Mouse (Mus musculus) MEL (cell line): ENCODE data around the gene Amotl1. TPM values are rescaled to one million over a fixed set of nuclear protein-coding genes. Genes with fewer than 3 reads are reported as not detected.

ENCODE experiments used
- DNase-seq: peaks from one replicate; pipeline ENCODE4 v3.0.0; 2011; ENCODE audit warnings: low read depth, low spot score
- H3K27ac ChIP-seq: 2 replicates; pipeline ENCODE4 v1.5.1; 2012; ENCODE audit warnings: low read depth, mild to moderate bottlenecking, control low read depth, low read length, moderate library complexity; ENCODE audit not compliant: control insufficient read depth
- H3K27me3 ChIP-seq, 2 experiments: fragments of 150-350 bp in 1 of 2; sonication (generic) in 1 of 2; 2 replicates each; pipeline ENCODE4 v1.6.1; 2012; ENCODE audit warnings: low read length in 2 of 2, mild to moderate bottlenecking in 2 of 2, improper control_type of control experiment in 1 of 2, moderate library complexity in 1 of 2; ENCODE audit not compliant: insufficient read depth in 2 of 2, control insufficient read depth in 1 of 2
- H3K36me3 ChIP-seq, 2 experiments: 2 replicates each; pipeline ENCODE4 v1.6.1; 2012 to 2014; ENCODE audit warnings: low read length in 2 of 2, improper control_type of control experiment in 1 of 2, inconsistent platforms in 1 of 2, mild to moderate bottlenecking in 1 of 2; ENCODE audit not compliant: insufficient read depth in 2 of 2, control insufficient read depth in 1 of 2
- H3K4me1 ChIP-seq, 2 experiments: fragments of 150-350 bp in 1 of 2; sonication (generic) in 1 of 2; 2 replicates each; pipeline ENCODE4 v1.6.1; 2012; ENCODE audit warnings: low read length in 2 of 2, improper control_type of control experiment in 1 of 2, mild to moderate bottlenecking in 1 of 2; ENCODE audit not compliant: insufficient read depth in 2 of 2, control insufficient read depth in 1 of 2
- H3K4me3 ChIP-seq, 2 experiments: fragments of 150-350 bp in 1 of 2; sonication (generic) in 1 of 2; 2 replicates each; pipeline ENCODE4 v1.5.1; 2012; ENCODE audit warnings: low read depth in 2 of 2, low read length in 2 of 2, mild to moderate bottlenecking in 2 of 2, moderate library complexity in 2 of 2, control low read depth in 1 of 2, improper control_type of control experiment in 1 of 2; ENCODE audit not compliant: control insufficient read depth in 1 of 2, insufficient read depth in 1 of 2
- H3K79me2 ChIP-seq: 2 replicates; pipeline ENCODE4 v1.6.1; 2012; ENCODE audit warnings: mild to moderate bottlenecking, low read length, moderate library complexity; ENCODE audit not compliant: control insufficient read depth, poor library complexity, insufficient read depth
- H3K9ac ChIP-seq: 2 replicates; pipeline ENCODE4 v1.6.1; 2012; ENCODE audit warnings: low read depth, mild to moderate bottlenecking, control low read depth, low read length, moderate library complexity; ENCODE audit not compliant: control insufficient read depth, poor library complexity, severe bottlenecking
- H3K9me3 ChIP-seq: fragments of 150-350 bp; sonication (generic); replicated peaks from 2 replicates; pipeline ENCODE4 v1.6.1; 2012; ENCODE audit warnings: mild to moderate bottlenecking, low read length, improper control_type of control experiment, moderate library complexity; ENCODE audit not compliant: insufficient read depth
- CHD2 ChIP-seq: IDR thresholded peaks from 2 replicates; pipeline ENCODE4 v1.6.1; 2011; ENCODE audit warnings: low read length, improper control_type of control experiment
- CTCF ChIP-seq, 3 experiments: IDR thresholded peaks in 2 of 3; conservative IDR thresholded peaks in 1 of 3; 2 replicates each; pipeline ENCODE4 v1.5.1; 2011 to 2012; ENCODE audit warnings: low read length in 3 of 3, low read depth in 2 of 3, mild to moderate bottlenecking in 2 of 3, improper control_type of control experiment in 1 of 3, inconsistent platforms in 1 of 3, mixed read lengths in 1 of 3, moderate library complexity in 1 of 3; ENCODE audit not compliant: control insufficient read depth in 1 of 3, insufficient read depth in 1 of 3, poor library complexity in 1 of 3, severe bottlenecking in 1 of 3
- ELF1 ChIP-seq: IDR thresholded peaks from 2 replicates; pipeline ENCODE4 v1.6.1; 2014; ENCODE audit warnings: low read depth, mild to moderate bottlenecking, inconsistent platforms, low read length, improper control_type of control experiment, moderate library complexity
- EP300 ChIP-seq, 2 experiments: IDR thresholded peaks; 2 replicates each; pipeline ENCODE4 v1.6.1; 2011; ENCODE audit warnings: improper control_type of control experiment in 2 of 2, low read length in 2 of 2, low read depth in 1 of 2, mild to moderate bottlenecking in 1 of 2
- GABPA ChIP-seq: IDR thresholded peaks from 2 replicates; pipeline ENCODE4 v1.6.1; 2012; ENCODE audit warnings: low read depth, mild to moderate bottlenecking, inconsistent platforms, low read length, improper control_type of control experiment, moderate library complexity
- KAT2A ChIP-seq: conservative IDR thresholded peaks from 2 replicates; pipeline ENCODE4 v1.6.1; 2012; ENCODE audit warnings: low read depth, low read length, improper control_type of control experiment, inconsistent platforms
- MAZ ChIP-seq: IDR thresholded peaks from 2 replicates; pipeline ENCODE4 v1.6.1; 2012; ENCODE audit warnings: low read depth, mild to moderate bottlenecking, inconsistent platforms, low read length, improper control_type of control experiment
- MEF2A ChIP-seq: IDR thresholded peaks from 2 replicates; pipeline ENCODE4 v1.6.1; 2014; ENCODE audit warnings: low read depth, mild to moderate bottlenecking, inconsistent platforms, low read length, improper control_type of control experiment; ENCODE audit not compliant: poor library complexity, insufficient replicate concordance, severe bottlenecking; ENCODE audit errors: extremely low read depth
- MYC ChIP-seq: IDR thresholded peaks from 2 replicates; pipeline ENCODE4 v1.6.1; 2011; ENCODE audit warnings: low read depth, mild to moderate bottlenecking, low read length, improper control_type of control experiment, moderate library complexity
- POLR2A ChIP-seq, 2 experiments: IDR thresholded peaks; 2 replicates each; pipeline ENCODE4 v1.6.1; 2011 to 2012; ENCODE audit warnings: low read length in 2 of 2, mild to moderate bottlenecking in 2 of 2, control low read depth in 1 of 2, improper control_type of control experiment in 1 of 2, low read depth in 1 of 2, moderate library complexity in 1 of 2; ENCODE audit not compliant: control insufficient read depth in 1 of 2, insufficient read depth in 1 of 2, poor library complexity in 1 of 2
- POLR2AphosphoS5 ChIP-seq: IDR thresholded peaks from 2 replicates; pipeline ENCODE4 v1.6.1; 2012; ENCODE audit warnings: low read depth, borderline replicate concordance, mild to moderate bottlenecking, inconsistent platforms, low read length, moderate library complexity, mixed read lengths
- RAD21 ChIP-seq: IDR thresholded peaks from 2 replicates; pipeline ENCODE4 v1.6.1; 2011; ENCODE audit warnings: mild to moderate bottlenecking, low read depth, low read length, improper control_type of control experiment
- RCOR1 ChIP-seq: IDR thresholded peaks from 2 replicates; pipeline ENCODE4 v1.6.1; 2012; ENCODE audit warnings: low read depth, mild to moderate bottlenecking, inconsistent platforms, low read length, improper control_type of control experiment
- SIN3A ChIP-seq: IDR thresholded peaks from 2 replicates; pipeline ENCODE4 v1.6.1; 2012; ENCODE audit warnings: low read length, improper control_type of control experiment, inconsistent platforms
- SMC3 ChIP-seq: IDR thresholded peaks from 2 replicates; pipeline ENCODE4 v1.6.1; 2011; ENCODE audit warnings: low read depth, low read length, improper control_type of control experiment
- USF1 ChIP-seq: IDR thresholded peaks from 2 replicates; pipeline ENCODE4 v1.6.1; 2014; ENCODE audit warnings: low read depth, mild to moderate bottlenecking, inconsistent platforms, low read length, improper control_type of control experiment, moderate library complexity
- polyA plus RNA-seq, 2 experiments: library from polyadenylated mRNA; stranded (reverse) in 1 of 2; unstranded in 1 of 2; fragments of >175 nt in 1 of 2; fragments of >200 nt in 1 of 2; gene quantifications; 2 replicates each; pipeline versions ENCODE4 v1.2.1 to v1.2.4; 2012; ENCODE audit warnings: low replicate concordance in 2 of 2, low read depth in 1 of 2; ENCODE audit not compliant: insufficient read length in 2 of 2, insufficient read depth in 1 of 2, missing spikeins in 1 of 2
- total RNA-seq: library from RNA; depleted of rRNA; stranded (reverse); fragments of 300-350 nt; gene quantifications from 2 replicates; pipeline ENCODE4 v1.2.3, GENCODE M21; 2012

Amotl1 gene
- total and polyA plus RNA-seq, 3 experiments: 7.4 to 9.3 TPM; not detected in 1

DNA sequence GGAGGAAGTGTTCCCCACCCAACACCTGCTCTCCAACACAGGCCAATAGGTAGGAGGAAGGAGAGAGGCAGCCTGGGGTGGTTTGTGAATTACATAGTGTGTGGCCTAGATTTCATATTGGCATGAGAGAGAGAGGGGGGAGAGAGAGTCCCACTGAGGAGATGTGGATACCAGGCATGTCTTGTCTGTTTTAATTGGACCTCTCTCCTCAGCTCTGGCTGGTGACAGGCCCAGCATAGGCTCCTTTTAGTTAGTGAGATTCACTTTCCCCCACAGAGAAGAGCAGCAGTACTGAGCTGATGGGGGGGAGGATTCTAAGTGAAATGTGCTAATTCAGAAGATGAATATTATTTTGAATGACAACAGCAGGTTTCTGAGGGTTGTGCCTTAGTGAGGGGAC lies 37.9 kb upstream of the Amotl1 start:
- no peak for TF ChIP-seq SIN3A
- TF ChIP-seq KAT2A: no peak
- TF ChIP-seq MYC: no peak
- no peak for TF ChIP-seq RAD21
- TF ChIP-seq RCOR1: no peak
- TF ChIP-seq POLR2A (IDR thresholded peaks at IDR 0.05; ENCODE audit: control insufficient read depth in 1 of 2, insufficient read depth in 1 of 2, low read depth in 1 of 2, low read length in 2 of 2, poor library complexity in 1 of 2): no peak
- TF ChIP-seq CTCF (IDR thresholded peaks at IDR 0.05 in 2 of 3, conservative IDR thresholded peaks at IDR 0.05 in 1 of 3; ENCODE audit: control insufficient read depth in 1 of 3, insufficient read depth in 1 of 3, low read depth in 2 of 3, low read length in 3 of 3, poor library complexity in 1 of 3, severe bottlenecking in 1 of 3): no peak
- TF ChIP-seq, all 39 proteins: peak for 0
- peaks cover 36 to 45% of the 10 kb centered on the region in 2 experiments for H3K27me3 ChIP-seq

DNA sequence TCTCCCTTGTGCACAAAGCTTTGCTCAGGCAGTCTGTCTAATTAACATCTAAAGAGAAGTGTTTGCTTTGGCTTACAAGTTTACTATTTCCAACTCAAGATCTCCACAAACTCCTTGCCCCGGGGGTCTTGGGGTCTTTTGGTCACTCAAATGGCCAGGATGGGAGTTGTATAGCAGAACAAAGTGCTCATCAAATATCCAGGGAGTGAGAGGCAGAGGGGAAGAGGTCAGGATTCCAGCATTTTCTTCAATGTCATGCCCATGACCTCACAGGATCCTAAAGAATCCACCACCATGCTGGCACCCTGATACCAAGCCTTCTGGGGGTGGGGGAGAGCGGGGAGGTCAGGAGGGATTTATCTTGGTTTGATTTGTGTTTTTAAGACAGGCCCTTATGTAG lies 35.7 kb upstream of the Amotl1 start:
- no peaks in the 10 kb centered on the region for H3K9me3 ChIP-seq
- TF ChIP-seq SMC3 (no peak), GABPA (no peak), USF1 (no peak), MEF2A (no peak), EP300 (IDR thresholded peaks at IDR 0.05; ENCODE audit: low read depth in 1 of 2, low read length in 2 of 2) (no peak), MAZ (no peak), POLR2A (IDR thresholded peaks at IDR 0.05; ENCODE audit: control insufficient read depth in 1 of 2, insufficient read depth in 1 of 2, low read depth in 1 of 2, low read length in 2 of 2, poor library complexity in 1 of 2) (no peak), ELF1 (no peak), POLR2AphosphoS5 (no peak), CHD2 (no peak)
- no peak for DNase-seq

More for the DNA sequence above, 37.9 kb upstream of the Amotl1 start:
- Histone ChIP-seq H3K9me3 (no peaks in the 10 kb centered on the region), H3K9ac (no peak overlapping the region), H3K4me3 (no peak overlapping the region), H3K36me3 (no peaks in the 10 kb centered on the region), H3K4me1 (no peaks in the 10 kb centered on the region), H3K79me2 (no peaks in the 10 kb centered on the region), H3K27ac (no peak overlapping the region)
- DNase-seq: no peak

More for the DNA sequence above, 35.7 kb upstream of the Amotl1 start:
- Histone ChIP-seq H3K9ac (no peak overlapping the region), H3K4me1 (no peaks in the 10 kb centered on the region), H3K36me3 (no peaks in the 10 kb centered on the region), H3K27ac (no peak overlapping the region), H3K79me2 (no peaks in the 10 kb centered on the region), H3K27me3 (peaks cover 41 to 46% of the 10 kb centered on the region in 2 experiments), H3K4me3 (no peak overlapping the region)
